Mouse (Mus musculus) liver, embryonic 11.5 days (tissue): ENCODE data around the gene Slc7a7. TPM values are rescaled to one million over a fixed set of nuclear protein-coding genes. Genes with fewer than 3 reads are reported as not detected.

ENCODE experiments used
- ATAC-seq: fragments of 200-750 bp; cut with Nextera tagmentation; replicated peaks from 2 replicates; pipeline ENCODE4 v1.8.0; 2017; ENCODE audit warnings: moderate number of reproducible peaks, mild to moderate bottlenecking, moderate TSS enrichment, moderate library complexity; ENCODE audit not compliant: low FRiP score
- DNase-seq: peaks from one replicate; pipeline ENCODE4 v3.0.0-alpha.2; 2017; ENCODE audit warnings: low spot score
- H3K27ac ChIP-seq: fragments of 300-500 bp; sonication (generic); 2 replicates; pipeline ENCODE4 v1.5.1; 2014; ENCODE audit warnings: mild to moderate bottlenecking, low read depth, low read length, control low read depth
- H3K27me3 ChIP-seq: fragments of 300-500 bp; sonication (generic); replicated peaks from 2 replicates; pipeline ENCODE4 v1.6.1; 2014; ENCODE audit warnings: low read length, mixed read lengths; ENCODE audit not compliant: control insufficient read depth, insufficient read depth
- H3K36me3 ChIP-seq: fragments of 300-500 bp; sonication (generic); 2 replicates; pipeline ENCODE4 v1.6.1; 2014; ENCODE audit warnings: mild to moderate bottlenecking, low read length, moderate library complexity, mixed read lengths; ENCODE audit not compliant: control insufficient read depth, insufficient read depth
- H3K4me1 ChIP-seq: fragments of 300-500 bp; sonication (generic); replicated peaks from 2 replicates; pipeline ENCODE4 v1.6.1; 2014; ENCODE audit warnings: low read length, mixed read lengths; ENCODE audit not compliant: control insufficient read depth, insufficient read depth
- H3K4me2 ChIP-seq: fragments of 300-500 bp; sonication (generic); 2 replicates; pipeline ENCODE4 v1.6.1; 2014; ENCODE audit warnings: mild to moderate bottlenecking, control low read depth, moderate library complexity
- H3K4me3 ChIP-seq: fragments of 300-500 bp; sonication (generic); 2 replicates; pipeline ENCODE4 v1.5.1; 2014; ENCODE audit warnings: low read depth, low read length, control low read depth
- H3K9ac ChIP-seq: fragments of 300-500 bp; sonication (generic); 2 replicates; pipeline ENCODE4 v1.6.1; 2014; ENCODE audit warnings: low read depth, low read length, control low read depth
- H3K9me3 ChIP-seq: fragments of 300-500 bp; sonication (generic); 2 replicates; pipeline ENCODE4 v1.6.1; 2016; ENCODE audit warnings: low read length, inconsistent platforms, mixed read lengths; ENCODE audit not compliant: control insufficient read depth
- WGBS: fragments of 180-500 bp; shearing (Covaris S2); extraction: QIAGEN DNeasy Blood & Tissue Kit; methylation state at CpG from one replicate; pipeline ENCODE4 v1.1.7; 2014; 5-methylcytosine and 5-hydroxymethylcytosine counted together
- polyA plus RNA-seq: library from polyadenylated mRNA; unstranded; fragments of >200 nt; fragmentation: Nextera tagmentation; extraction: Ambion mirVana; gene quantifications from 2 replicates; pipeline ENCODE4 v1.2.1, GENCODE M21; 2014

Gene Slc7a7
- polyA plus RNA-seq, 1 experiment from 2014 or later = 8.3 TPM

- Histone ChIP-seq H3K27me3 (peaks cover 4% of the 10 kb centered on the region; the same call in 1 of the 2 replicates), H3K27ac (no peak overlapping the region), H3K9me3 (no peaks in the 10 kb centered on the region), H3K4me1 (peaks cover 20% of the 10 kb centered on the region), H3K9ac (peak overlapping the region; percentile 35), H3K4me3 (no peak overlapping the region), H3K4me2 (peak overlapping the region; percentile 5; the same call in 1 of the 2 replicates), H3K36me3 (0 out of 2 replicates have a peak, but pooled peaks cover 3% of the 10 kb centered on the region)
- DNase-seq = no peak
- peak; percentile 27 for ATAC-seq
- 45% methylated on average over 3 of the region's 3 CpGs for WGBS
Observed at GRCm38 (mm10) chr14:54445476-54445875, 27.9 kb upstream of the Slc7a7 start.

- Histone ChIP-seq H3K27me3 (peaks cover 4% of the 10 kb centered on the region; the same call in 1 of the 2 replicates), H3K36me3 (peaks cover 9% of the 10 kb centered on the region; the same call in 1 of the 2 replicates), H3K4me2 (no peak overlapping the region), H3K4me1 (peaks cover 20% of the 10 kb centered on the region), H3K9me3 (no peaks in the 10 kb centered on the region), H3K9ac (no peak overlapping the region), H3K27ac (no peak overlapping the region), H3K4me3 (no peak overlapping the region)
- WGBS = 71% methylated on average over 15 of the region's 15 CpGs
- no peak for ATAC-seq
- no peak for DNase-seq
Observed at GRCm38 (mm10) chr14:54443712-54444618, 26.4 kb upstream of the Slc7a7 start.

GRCm38 (mm10) chr14:54443196-54443595 lies 25.6 kb upstream of the Slc7a7 start:
- H3K27me3 ChIP-seq = peaks cover 4% of the 10 kb centered on the region; the same call in 1 of the 2 replicates
- H3K36me3 ChIP-seq = peaks cover 10% of the 10 kb centered on the region
- no peak overlapping the region for H3K27ac ChIP-seq
- peak; percentile 30; the same call in 1 of the 2 replicates for ATAC-seq
- H3K4me2 ChIP-seq = no peak overlapping the region
- DNase-seq = no peak
- peaks cover 16% of the 10 kb centered on the region for H3K4me1 ChIP-seq
- no peak overlapping the region for H3K4me3 ChIP-seq
- WGBS = 43% methylated on average over 3 of the region's 3 CpGs
- H3K9me3 ChIP-seq = no peaks in the 10 kb centered on the region
- H3K9ac ChIP-seq = no peak overlapping the region

GRCm38 (mm10) chr14:54442548-54442947 lies 25.0 kb upstream of the Slc7a7 start:
- Histone ChIP-seq H3K9ac (no peak overlapping the region), H3K9me3 (no peaks in the 10 kb centered on the region), H3K27ac (no peak overlapping the region), H3K4me3 (no peak overlapping the region), H3K27me3 (peaks cover 4% of the 10 kb centered on the region; the same call in 1 of the 2 replicates), H3K36me3 (peaks cover 11% of the 10 kb centered on the region), H3K4me2 (no peak overlapping the region), H3K4me1 (peaks cover 16% of the 10 kb centered on the region)
- DNase-seq = no peak
- ATAC-seq = no peak
- WGBS = 64% methylated on average over 3 of the region's 3 CpGs

- WGBS = 69% methylated on average over 4 of the region's 4 CpGs
Observed at GRCm38 (mm10) chr14:54441365-54441764, 23.8 kb upstream of the Slc7a7 start.

GRCm38 (mm10) chr14:54440538-54440937 lies 23.0 kb upstream of the Slc7a7 start:
- Histone ChIP-seq H3K27ac (no peak overlapping the region), H3K27me3 (peaks cover 4% of the 10 kb centered on the region; the same call in 1 of the 2 replicates), H3K4me1 (peaks cover 12% of the 10 kb centered on the region), H3K36me3 (peaks cover 16% of the 10 kb centered on the region), H3K9me3 (no peaks in the 10 kb centered on the region), H3K9ac (no peak overlapping the region), H3K4me2 (no peak overlapping the region), H3K4me3 (no peak overlapping the region)
- DNase-seq = no peak
- 90% methylated on average over 14 of the region's 14 CpGs for WGBS
- no peak for ATAC-seq

More at GRCm38 (mm10) chr14:54441365-54441764, 23.8 kb upstream of the Slc7a7 start:
- no peak overlapping the region for H3K27ac ChIP-seq
- peaks cover 16% of the 10 kb centered on the region for H3K4me1 ChIP-seq
- H3K4me3 ChIP-seq = no peak overlapping the region
- peaks cover 11% of the 10 kb centered on the region for H3K36me3 ChIP-seq
- no peak overlapping the region for H3K4me2 ChIP-seq
- ATAC-seq (no peak), DNase-seq (no peak)
- peaks cover 4% of the 10 kb centered on the region; the same call in 1 of the 2 replicates for H3K27me3 ChIP-seq
- H3K9me3 ChIP-seq = no peaks in the 10 kb centered on the region
- H3K9ac ChIP-seq = no peak overlapping the region

- H3K9me3 ChIP-seq = no peaks in the 10 kb centered on the region
- no peak overlapping the region for H3K4me3 ChIP-seq
- peaks cover 9% of the 10 kb centered on the region; the same call in 1 of the 2 replicates for H3K4me1 ChIP-seq
- no peak overlapping the region for H3K27ac ChIP-seq
- DNase-seq = no peak
- 71% methylated on average over 7 of the region's 7 CpGs for WGBS
- H3K36me3 ChIP-seq = peaks cover 16% of the 10 kb centered on the region
- H3K4me2 ChIP-seq = no peak overlapping the region
- H3K9ac ChIP-seq = no peak overlapping the region
- no peak for ATAC-seq
- H3K27me3 ChIP-seq = peaks cover 4% of the 10 kb centered on the region; the same call in 1 of the 2 replicates
Observed at GRCm38 (mm10) chr14:54439610-54440009, 22.0 kb upstream of the Slc7a7 start.

GRCm38 (mm10) chr14:54439155-54439554 lies 21.6 kb upstream of the Slc7a7 start:
- Histone ChIP-seq H3K27me3 (peaks cover 4% of the 10 kb centered on the region; the same call in 1 of the 2 replicates), H3K27ac (no peak overlapping the region), H3K9me3 (no peaks in the 10 kb centered on the region), H3K4me2 (no peak overlapping the region), H3K4me3 (no peak overlapping the region), H3K9ac (no peak overlapping the region), H3K36me3 (peaks cover 16% of the 10 kb centered on the region), H3K4me1 (peaks cover 9% of the 10 kb centered on the region; the same call in 1 of the 2 replicates)
- WGBS = 85% methylated on average over 12 of the region's 12 CpGs
- no peak for DNase-seq
- no peak for ATAC-seq
